Mouse (Mus musculus) hindbrain, postnatal 0 days (tissue): Measurements from ENCODE around the gene Rab40c. TPM values are rescaled to one million over a fixed set of nuclear protein-coding genes. Genes with fewer than 3 reads are reported as not detected.

Source experiments
- ATAC-seq: fragments of 200-750 bp; cut with Nextera tagmentation; 2 replicates; pipeline ENCODE4 v1.8.0; 2017; ENCODE audit warnings: mild to moderate bottlenecking, moderate TSS enrichment, moderate library complexity
- DNase-seq: peaks from one replicate; pipeline ENCODE4 v3.0.0-alpha.2; 2015; ENCODE audit warnings: low spot score
- H3K27ac ChIP-seq: fragments of 300-500 bp; sonication (generic); 2 replicates; pipeline ENCODE4 v1.5.1; 2014; ENCODE audit warnings: mild to moderate bottlenecking
- H3K27me3 ChIP-seq: fragments of 300-500 bp; sonication (generic); 2 replicates; pipeline ENCODE4 v1.6.1; 2014; ENCODE audit warnings: low read length, mixed read lengths; ENCODE audit not compliant: insufficient read depth
- H3K36me3 ChIP-seq: fragments of 300-500 bp; sonication (generic); 2 replicates; pipeline ENCODE4 v1.6.1; 2014; ENCODE audit warnings: low read length, mixed read lengths; ENCODE audit not compliant: insufficient read depth
- H3K4me1 ChIP-seq: fragments of 300-500 bp; sonication (generic); 2 replicates; pipeline ENCODE4 v1.6.1; 2014; ENCODE audit warnings: antibody characterized with exemption, low read length, mixed read lengths; ENCODE audit not compliant: insufficient read depth
- H3K4me2 ChIP-seq: fragments of 300-500 bp; sonication (generic); 2 replicates; pipeline ENCODE4 v1.6.1; 2014; ENCODE audit warnings: low read depth, mild to moderate bottlenecking, low read length, moderate library complexity, mixed read lengths
- H3K4me3 ChIP-seq: fragments of 300-500 bp; sonication (generic); 2 replicates; pipeline ENCODE4 v1.5.1; 2014; ENCODE audit warnings: low read length
- H3K9ac ChIP-seq: fragments of 300-500 bp; sonication (generic); replicated peaks from 2 replicates; pipeline ENCODE4 v1.6.1; 2014; ENCODE audit warnings: mild to moderate bottlenecking, low read length, moderate library complexity, mixed read lengths
- H3K9me3 ChIP-seq: fragments of 300-500 bp; sonication (generic); 2 replicates; pipeline ENCODE4 v1.6.1; 2016; ENCODE audit warnings: low read length, mixed read lengths
- CTCF ChIP-seq: IDR thresholded peaks from 2 replicates; pipeline ENCODE4 v1.5.1; 2016; ENCODE audit warnings: antibody characterized with exemption, control low read depth, low read depth
- WGBS: fragments of 180-500 bp; shearing (Covaris S2); extraction: QIAGEN DNeasy Blood & Tissue Kit; methylation state at CpG from one replicate; pipeline ENCODE4 v1.1.7; 2014; 5-methylcytosine and 5-hydroxymethylcytosine counted together
- polyA plus RNA-seq: library from polyadenylated mRNA; unstranded; fragments of >200 nt; fragmentation: Nextera tagmentation; extraction: Ambion mirVana; gene quantifications from 2 replicates; pipeline ENCODE4 v1.2.1, GENCODE M21; 2015
- total RNA-seq: library from RNA; depleted of rRNA; stranded (reverse); fragments of >200 nt; gene quantifications from 2 replicates; pipeline ENCODE4 v1.2.3, GENCODE M21; 2014

The Rab40c gene
- total and polyA plus RNA-seq, 2 experiments from 2014 or later = 34.7 to 39.1 TPM

GRCm38 (mm10) chr17:25877025-25877424 is 42.5 kb downstream of the Rab40c start:
- H3K36me3 ChIP-seq = peaks cover 14% of the 10 kb centered on the region; the same call in 1 of the 2 replicates
- 98% methylated on average over 3 of the region's 3 CpGs for WGBS
- no peak for DNase-seq
- no peak overlapping the region for H3K27ac ChIP-seq
- TF ChIP-seq CTCF = no peak
- H3K9ac ChIP-seq = no peak overlapping the region
- no peak overlapping the region for H3K4me2 ChIP-seq
- H3K4me3 ChIP-seq = no peak overlapping the region
- H3K4me1 ChIP-seq = peaks cover 13% of the 10 kb centered on the region; the same call in 1 of the 2 replicates
- no peaks in the 10 kb centered on the region for H3K27me3 ChIP-seq
- H3K9me3 ChIP-seq = no peaks in the 10 kb centered on the region
- ATAC-seq = no peak

- H3K4me1 ChIP-seq = peaks cover 13% of the 10 kb centered on the region; the same call in 1 of the 2 replicates
- no peaks in the 10 kb centered on the region for H3K27me3 ChIP-seq
- H3K27ac ChIP-seq = peak overlapping the region; percentile 96
- ATAC-seq (no peak), DNase-seq (no peak)
- no peak for TF ChIP-seq CTCF
- peak overlapping the region; percentile 80 for H3K4me2 ChIP-seq
- 54% methylated on average over 10 of the region's 10 CpGs for WGBS
- H3K4me3 ChIP-seq = peak overlapping the region; percentile 69
- no peaks in the 10 kb centered on the region for H3K9me3 ChIP-seq
- H3K9ac ChIP-seq = peak overlapping the region; percentile 79
- peaks cover 10% of the 10 kb centered on the region; the same call in 1 of the 2 replicates for H3K36me3 ChIP-seq
Measured at GRCm38 (mm10) chr17:25876347-25876915, 43.1 kb downstream of the Rab40c start.

GRCm38 (mm10) chr17:25875171-25876136 is 44.1 kb downstream of the Rab40c start:
- WGBS = under 1% methylated on average over 59 of the region's 59 CpGs
- Histone ChIP-seq H3K36me3 (peaks cover 10% of the 10 kb centered on the region; the same call in 1 of the 2 replicates), H3K4me2 (peak overlapping the region; percentile 80), H3K27me3 (no peaks in the 10 kb centered on the region), H3K4me1 (peaks cover 13% of the 10 kb centered on the region; the same call in 1 of the 2 replicates), H3K9me3 (no peaks in the 10 kb centered on the region), H3K9ac (peak overlapping the region; percentile 79), H3K4me3 (peak overlapping the region; percentile 69), H3K27ac (peak overlapping the region; percentile 96)
- peak; percentile 43 for TF ChIP-seq CTCF
- DNase-seq (peak; percentile 94), ATAC-seq (peak; percentile 91)

- 0% methylated on average over 25 of the region's 25 CpGs for whole genome bisulfite sequencing
- no peaks in the 10 kb centered on the region for H3K9me3 ChIP-seq
- H3K9ac ChIP-seq = peak within 1 kb of the TSS; percentile 79
- DNase-seq (peak; percentile 95), ATAC-seq (peak; percentile 68)
- peaks cover 10% of the 10 kb centered on the region; the same call in 1 of the 2 replicates for H3K36me3 ChIP-seq
- peak within 1 kb of the TSS; percentile 69 for H3K4me3 ChIP-seq
- TF ChIP-seq CTCF = peak; percentile 29; the same call in 1 of the 2 replicates
- H3K27me3 ChIP-seq = no peaks in the 10 kb centered on the region
- peak within 1 kb of the TSS; percentile 80 for H3K4me2 ChIP-seq
- peak within 1 kb of the TSS; percentile 96 for H3K27ac ChIP-seq
- peaks cover 13% of the 10 kb centered on the region; the same call in 1 of the 2 replicates for H3K4me1 ChIP-seq
Measured at GRCm38 (mm10) chr17:25874721-25875170, 44.8 kb downstream of the Rab40c start, which contains the start of gene Mettl26. Mettl26 (plus strand) TSS chr17:25875074.

GRCm38 (mm10) chr17:25874148-25874720 is 45.3 kb downstream of the Rab40c start:
- H3K9me3 ChIP-seq = no peaks in the 10 kb centered on the region
- ATAC-seq = no peak; the same call in 1 of the 2 replicates
- peaks cover 13% of the 10 kb centered on the region; the same call in 1 of the 2 replicates for H3K4me1 ChIP-seq
- H3K4me3 ChIP-seq = peak overlapping the region; percentile 69
- H3K9ac ChIP-seq = peak overlapping the region; percentile 79
- 3% methylated on average over 14 of the region's 14 CpGs for WGBS
- H3K27ac ChIP-seq = peak overlapping the region; percentile 96
- H3K36me3 ChIP-seq = peaks cover 10% of the 10 kb centered on the region; the same call in 1 of the 2 replicates
- no peaks in the 10 kb centered on the region for H3K27me3 ChIP-seq
- no peak for DNase-seq
- no peak for TF ChIP-seq CTCF
- peak overlapping the region; percentile 80 for H3K4me2 ChIP-seq
